Mouse (Mus musculus): ENCODE measurements at regions not wholly inside any gene's neighbourhood (a gene's known extent, or its start where the extent isn't known, plus 50 kb on each side); places are given as distances from the start of the nearest gene placed in this dataset.

DNA sequence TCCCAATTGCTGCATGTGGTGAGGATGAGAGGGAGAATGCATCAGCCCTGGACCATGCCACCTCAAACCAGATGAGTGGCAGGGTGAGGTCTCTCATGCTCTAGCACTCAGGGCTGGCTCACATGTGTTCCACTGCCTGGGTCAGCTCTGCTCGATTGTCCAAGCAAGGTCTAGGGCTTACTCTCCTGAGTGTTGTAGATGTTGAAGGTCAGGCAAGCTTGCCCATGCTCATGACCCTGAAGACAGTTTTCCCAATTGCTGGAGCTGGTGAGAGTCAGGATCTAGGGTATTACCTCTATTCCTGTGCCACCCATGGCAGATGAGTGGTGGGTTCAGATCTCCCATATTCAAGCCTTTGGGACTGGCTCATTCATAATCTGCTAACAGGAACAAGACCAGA is 121.2 kb upstream of the Slitrk1 start:
- no peak for TF ChIP-seq CTCF (IDR thresholded peaks at IDR 0.05; ENCODE audit: control insufficient read depth, insufficient read depth, insufficient read length)
- no peak for TF ChIP-seq CEBPB (IDR thresholded peaks at IDR 0.05; ENCODE audit: low read depth)
- TF ChIP-seq MYOD1 (IDR thresholded peaks at IDR 0.05; ENCODE audit: control insufficient read depth, insufficient read length, low read depth): no peak
- no peak for TF ChIP-seq USF1 (IDR thresholded peaks at IDR 0.05; ENCODE audit: low read depth)
- TF ChIP-seq MAX (IDR thresholded peaks at IDR 0.05): no peak

Measured in C2C12 (cell line).